Mouse (Mus musculus) left cerebral cortex, adult 8-10 months (tissue): ENCODE measurements at regions not wholly inside any gene's neighbourhood (a gene's known extent, or its start where the extent isn't known, plus 50 kb on each side); places are given as distances from the start of the nearest gene placed in this dataset.

Experiments used
- DNase-seq, 2 experiments: peaks; one replicate each; pipeline ENCODE4 v3.0.0; 2022; ENCODE audit warnings: low spot score in 2 of 2

GRCm38 (mm10) chr14:80244640-80245302 lies 260.9 kb downstream of the Olfm4 start:
- no peak for DNase-seq

- DNase-seq: peak in 1 of 2 experiments; percentile 68
Observed at GRCm38 (mm10) chr14:80247575-80247974, 263.7 kb downstream of the Olfm4 start.

GRCm38 (mm10) chr14:80249882-80250281 lies 266.0 kb downstream of the Olfm4 start:
- DNase-seq: no peak

GRCm38 (mm10) chr14:80257086-80257485 lies 273.2 kb downstream of the Olfm4 start:
- no peak for DNase-seq

GRCm38 (mm10) chr14:80263173-80263572 lies 279.3 kb downstream of the Olfm4 start:
- DNase-seq: no peak

GRCm38 (mm10) chr14:80265081-80265480 lies 281.2 kb downstream of the Olfm4 start:
- DNase-seq: peak in 1 of 2 experiments; percentile 75

- DNase-seq: peak; percentile 45 to 56
Observed at GRCm38 (mm10) chr14:80269179-80269951, 285.5 kb downstream of the Olfm4 start.

- DNase-seq: no peak
Observed at GRCm38 (mm10) chr14:80270063-80270462, 286.2 kb downstream of the Olfm4 start.

- no peak for DNase-seq
Observed at GRCm38 (mm10) chr14:80280188-80280587, 296.3 kb downstream of the Olfm4 start.

- no peak for DNase-seq
Observed at GRCm38 (mm10) chr14:80283726-80284125, 299.8 kb downstream of the Olfm4 start.

GRCm38 (mm10) chr14:80291360-80291759 lies 307.5 kb downstream of the Olfm4 start:
- no peak for DNase-seq

GRCm38 (mm10) chr14:80293378-80293777 lies 309.5 kb downstream of the Olfm4 start:
- DNase-seq: no peak

- no peak for DNase-seq
Observed at GRCm38 (mm10) chr14:80329651-80330050, 345.8 kb downstream of the Olfm4 start.

- DNase-seq: no peak
Observed at GRCm38 (mm10) chr14:80362024-80362622, 378.2 kb downstream of the Olfm4 start.

- DNase-seq: no peak
Observed at GRCm38 (mm10) chr14:80369448-80370153, 385.7 kb downstream of the Olfm4 start.

GRCm38 (mm10) chr14:80374290-80374689 lies 390.4 kb downstream of the Olfm4 start:
- DNase-seq: no peak

GRCm38 (mm10) chr14:80377064-80377463 lies 393.2 kb downstream of the Olfm4 start:
- DNase-seq: no peak

- DNase-seq: no peak
Observed at GRCm38 (mm10) chr14:80391418-80391817, 407.5 kb downstream of the Olfm4 start.

GRCm38 (mm10) chr14:80408317-80408716 lies 424.4 kb downstream of the Olfm4 start:
- DNase-seq: no peak

GRCm38 (mm10) chr14:80418810-80419325 lies 435.0 kb downstream of the Olfm4 start:
- DNase-seq: no peak

- DNase-seq: no peak
Observed at GRCm38 (mm10) chr14:80443820-80444219, 459.9 kb downstream of the Olfm4 start.

- DNase-seq: no peak
Observed at GRCm38 (mm10) chr14:80471470-80471869, 487.6 kb downstream of the Olfm4 start.
